Mouse (Mus musculus) heart, adult 8-10 months (tissue): ENCODE measurements around the gene Dennd1b. TPM values are rescaled to one million over a fixed set of nuclear protein-coding genes. Genes with fewer than 3 reads are reported as not detected.

ENCODE experiments used
- DNase-seq: peaks from one replicate; pipeline ENCODE4 v3.0.0; 2022; ENCODE audit warnings: low spot score
- total RNA-seq, 4 experiments: library from RNA; stranded (reverse); gene quantifications; 2 replicates each; pipeline ENCODE4 v1.2.4; 2022

Dennd1b gene
- total RNA-seq, 4 experiments from 2014 or later, result 22.2 to 25.7 (median 23.8) TPM

GRCm38 (mm10) chr1:138962266-138963101, 751 bp upstream of the Dennd1b start:
- DNase-seq, result no peak

- DNase-seq, result no peak
Observed at GRCm38 (mm10) chr1:138963868-138964458, 728 bp downstream of the Dennd1b start.

- DNase-seq, result no peak
Observed at GRCm38 (mm10) chr1:138965069-138965468, 1.8 kb downstream of the Dennd1b start.

DNA sequence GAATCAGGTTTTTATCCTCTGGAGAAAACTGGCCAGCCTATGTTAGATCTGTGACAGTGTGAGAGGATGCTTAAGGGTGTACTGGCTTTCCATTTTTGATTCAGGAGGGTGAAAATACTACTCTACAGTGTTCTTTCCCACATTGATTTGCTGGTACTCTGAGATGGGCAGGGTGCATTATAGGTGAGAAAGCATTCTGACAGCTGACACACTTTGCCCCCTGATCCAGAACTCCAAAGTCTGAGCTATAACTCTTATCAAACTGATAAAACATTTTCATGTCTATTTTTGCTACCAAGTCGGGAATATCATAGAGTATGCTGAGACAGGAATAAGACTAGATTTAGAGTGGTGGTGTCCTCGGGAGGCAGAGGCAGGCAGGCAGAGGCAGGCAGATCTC, 2.3 kb downstream of the Dennd1b start:
- DNase-seq, result no peak

DNA sequence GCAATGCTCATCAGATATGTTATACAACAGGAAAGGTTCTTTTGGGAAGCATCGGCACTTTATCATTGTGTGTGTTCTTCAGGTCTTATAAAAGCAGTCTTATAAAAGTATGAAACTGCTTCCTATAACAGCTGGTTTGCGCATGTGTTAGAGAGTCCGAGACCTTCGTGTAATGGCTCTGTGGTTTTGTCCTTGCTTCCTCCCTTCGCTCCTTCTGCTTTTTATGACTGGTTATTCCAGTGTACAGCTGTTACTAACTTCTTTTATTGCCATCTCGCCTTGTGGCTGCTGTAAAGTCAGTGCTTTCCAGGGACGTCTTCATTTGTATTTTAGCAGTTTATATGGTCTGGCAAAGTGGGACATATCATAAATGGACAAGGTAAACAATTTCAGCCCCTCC, 4.2 kb downstream of the Dennd1b start:
- DNase-seq, result no peak

GRCm38 (mm10) chr1:138970053-138970452, 6.8 kb downstream of the Dennd1b start:
- no peak for DNase-seq

DNA sequence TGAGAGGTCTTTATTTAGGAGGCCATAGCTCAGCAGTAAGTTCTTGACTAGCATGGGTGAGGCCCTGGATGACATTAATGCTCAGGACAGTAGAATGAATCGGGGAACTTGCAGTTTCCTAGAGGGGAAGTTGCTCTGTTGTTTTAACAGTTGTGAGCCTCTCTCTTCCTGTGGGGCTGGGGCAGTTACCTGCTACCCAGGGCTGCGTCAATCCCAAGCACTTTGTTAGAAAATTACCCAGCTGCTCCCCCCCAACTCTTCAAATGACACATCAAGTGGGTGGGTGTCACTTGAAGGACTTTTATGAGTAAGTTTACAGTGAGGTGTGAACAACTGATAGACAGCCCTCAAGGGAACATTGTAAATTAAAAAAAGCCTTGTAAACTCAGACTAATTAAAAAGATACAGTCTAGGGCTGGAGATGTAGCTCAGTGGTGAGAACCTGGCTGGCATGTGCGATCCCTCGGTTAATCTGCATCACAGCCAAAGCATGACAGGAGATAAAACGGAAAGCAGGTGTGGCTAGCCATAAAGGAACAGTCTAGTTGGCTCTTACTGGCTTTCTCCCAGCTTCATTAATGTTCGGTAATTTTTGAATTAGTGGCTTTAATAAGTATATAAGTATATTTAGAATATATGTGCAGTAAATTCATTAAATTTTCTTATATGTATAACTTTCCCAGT, 10.4 kb downstream of the Dennd1b start:
- no peak for DNase-seq

GRCm38 (mm10) chr1:138974836-138975235, 11.6 kb downstream of the Dennd1b start:
- no peak for DNase-seq

DNA sequence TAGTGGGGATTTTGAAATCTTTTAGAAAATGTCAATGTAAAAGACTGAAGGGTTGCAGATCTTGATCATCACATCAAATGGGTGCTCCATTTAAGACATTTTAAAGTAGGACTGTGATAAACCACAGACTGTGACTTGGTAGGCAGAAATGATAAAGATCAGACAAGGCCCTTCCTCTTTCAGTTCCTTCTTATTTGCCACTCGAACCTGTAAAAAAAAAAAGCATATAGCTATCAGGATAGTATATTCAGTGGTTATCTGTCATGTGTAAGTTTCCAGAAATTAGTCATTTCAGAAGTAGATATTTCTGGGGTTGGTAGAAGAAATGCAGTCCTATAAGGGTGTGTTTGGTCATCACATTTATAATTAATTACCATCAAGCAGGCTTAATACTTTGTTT, 12.7 kb downstream of the Dennd1b start:
- no peak for DNase-seq

DNA sequence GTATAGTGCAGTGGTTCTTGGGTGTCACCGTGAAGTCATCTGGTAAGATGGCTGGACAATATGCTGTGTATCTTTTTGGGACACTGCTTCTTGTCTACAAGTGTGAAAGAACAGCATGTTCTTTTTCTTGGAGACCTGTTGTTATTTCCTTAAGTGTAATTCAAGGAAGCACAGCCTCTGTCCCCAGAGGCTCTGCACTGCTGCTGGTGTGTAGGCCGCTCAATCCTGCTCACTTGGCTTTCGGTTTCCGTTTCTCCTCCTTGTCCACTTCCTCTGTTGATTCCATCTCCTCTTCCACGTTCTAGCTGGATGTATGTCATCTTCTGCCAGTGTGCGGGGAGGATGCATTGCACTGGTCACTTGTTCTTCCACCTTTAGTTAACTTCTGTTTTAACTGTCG, 19.0 kb downstream of the Dennd1b start:
- peak; percentile 81 for DNase-seq

DNA sequence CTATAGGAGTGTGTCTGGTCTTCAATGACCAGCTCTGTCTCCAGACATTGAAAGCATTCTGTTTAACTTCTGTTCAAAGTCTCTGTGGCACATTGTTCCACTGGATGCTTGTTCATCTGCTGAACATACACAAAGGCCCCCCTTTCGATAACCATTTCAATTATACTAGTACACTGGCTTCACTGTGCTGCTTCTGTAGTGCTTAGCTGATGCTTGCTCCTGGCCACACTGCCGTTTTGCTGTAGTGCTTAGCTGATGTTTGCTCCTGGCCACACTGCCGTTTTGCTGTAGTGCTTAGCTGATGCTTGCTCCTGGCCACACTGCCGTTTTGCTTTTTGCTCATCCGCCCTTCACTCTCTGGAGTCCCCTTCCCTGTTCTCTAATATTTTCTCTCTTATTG, 19.4 kb downstream of the Dennd1b start:
- DNase-seq, result no peak

DNA sequence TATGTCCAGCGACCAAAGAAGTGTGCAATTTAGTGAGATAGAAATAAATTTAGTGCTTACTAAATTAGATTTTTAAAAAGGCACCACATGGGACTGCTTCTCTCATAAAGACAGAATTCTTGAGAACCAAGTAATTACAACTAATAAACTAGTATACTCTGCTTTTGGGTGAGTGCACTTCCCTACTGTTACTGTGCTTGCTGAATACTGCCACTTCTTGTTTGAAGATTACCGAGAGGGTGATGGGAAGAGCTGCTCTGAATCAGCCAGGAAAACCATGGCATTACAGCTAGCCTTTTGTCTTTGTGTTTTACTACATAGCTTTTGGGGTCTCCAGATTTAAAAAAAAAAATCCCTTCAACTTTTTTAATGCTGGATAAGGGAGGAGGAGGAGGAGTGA, 19.8 kb downstream of the Dennd1b start:
- DNase-seq, result no peak

DNA sequence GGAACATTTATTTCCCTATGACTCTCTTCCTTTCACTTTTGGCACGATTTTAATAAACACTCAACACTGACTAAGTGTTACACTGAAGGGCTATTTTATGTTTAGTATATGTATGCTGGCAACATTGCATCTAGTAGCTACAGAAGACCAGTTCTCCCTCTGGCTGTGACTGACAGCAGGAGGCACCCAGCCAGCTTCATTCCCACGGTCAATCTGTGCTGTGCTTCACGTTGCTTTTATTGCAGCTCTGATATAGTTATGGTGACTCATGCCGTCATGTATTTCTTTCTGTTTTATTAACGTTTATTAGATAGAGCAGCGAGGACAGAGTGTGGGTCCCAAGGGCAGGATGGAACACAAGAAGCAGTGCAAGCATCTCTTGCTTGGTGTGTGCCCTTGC, 20.2 kb downstream of the Dennd1b start:
- DNase-seq, result peak; percentile 42

DNA sequence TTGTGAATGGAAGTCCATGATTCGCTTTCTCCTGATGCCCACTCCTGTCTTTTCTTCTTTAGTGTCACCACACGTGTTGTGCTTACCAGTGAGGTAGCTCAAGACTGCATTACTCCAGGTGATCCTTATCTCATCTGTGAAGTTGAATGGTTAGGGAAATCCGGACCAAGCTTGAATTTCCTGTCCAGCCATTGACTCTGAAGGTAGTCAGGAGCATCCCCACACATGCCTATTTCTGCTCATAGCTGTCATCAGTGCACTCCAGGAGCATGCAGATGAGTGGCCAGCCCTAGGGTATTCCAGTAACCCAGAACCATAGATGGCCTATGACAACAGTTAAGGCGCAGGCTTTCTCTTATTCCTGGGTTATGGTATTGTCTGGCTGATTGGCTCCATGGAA, 20.9 kb downstream of the Dennd1b start:
- peak; percentile 40 for DNase-seq

- peak; percentile 48 for DNase-seq
Observed at GRCm38 (mm10) chr1:138992384-138993138, 29.3 kb downstream of the Dennd1b start.

GRCm38 (mm10) chr1:138995621-138996380, 32.6 kb downstream of the Dennd1b start:
- DNase-seq, result no peak

GRCm38 (mm10) chr1:138996663-138997062, 33.4 kb downstream of the Dennd1b start:
- DNase-seq, result no peak

DNA sequence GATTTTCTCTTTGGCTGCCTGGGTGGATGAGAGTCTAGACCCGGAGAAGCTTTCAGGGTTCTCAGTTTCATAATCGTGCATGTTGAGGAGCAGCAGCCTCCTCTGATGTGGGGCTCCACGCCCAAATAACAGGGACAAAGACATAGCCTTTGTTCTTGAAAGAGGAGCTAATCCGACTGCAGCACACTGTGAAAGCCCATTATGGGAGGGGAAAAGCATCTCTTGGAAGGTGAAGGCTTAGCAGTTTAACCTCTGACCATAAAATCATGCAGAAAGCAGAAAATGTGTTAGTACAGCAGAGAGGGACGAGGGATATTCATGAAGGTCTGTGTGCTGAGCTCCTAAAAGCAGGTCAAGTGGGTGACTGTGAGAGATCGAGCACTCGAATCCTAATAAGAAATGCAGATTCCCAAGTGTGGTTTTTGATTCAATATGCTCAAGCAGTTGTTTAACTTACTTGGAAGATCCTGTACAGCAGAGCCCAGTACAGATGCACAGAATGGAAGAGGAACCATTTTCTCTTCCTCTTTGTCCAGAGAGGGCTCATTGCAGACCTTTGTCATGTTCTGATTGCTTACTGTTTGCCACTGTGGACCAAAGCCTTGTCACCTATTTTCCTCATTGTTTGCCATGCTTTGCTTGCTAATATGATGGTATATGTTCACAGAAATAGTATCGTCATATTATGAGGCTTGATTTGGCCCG, 37.6 kb downstream of the Dennd1b start:
- DNase-seq, result no peak

GRCm38 (mm10) chr1:139003503-139003902, 40.3 kb downstream of the Dennd1b start:
- DNase-seq, result no peak

DNA sequence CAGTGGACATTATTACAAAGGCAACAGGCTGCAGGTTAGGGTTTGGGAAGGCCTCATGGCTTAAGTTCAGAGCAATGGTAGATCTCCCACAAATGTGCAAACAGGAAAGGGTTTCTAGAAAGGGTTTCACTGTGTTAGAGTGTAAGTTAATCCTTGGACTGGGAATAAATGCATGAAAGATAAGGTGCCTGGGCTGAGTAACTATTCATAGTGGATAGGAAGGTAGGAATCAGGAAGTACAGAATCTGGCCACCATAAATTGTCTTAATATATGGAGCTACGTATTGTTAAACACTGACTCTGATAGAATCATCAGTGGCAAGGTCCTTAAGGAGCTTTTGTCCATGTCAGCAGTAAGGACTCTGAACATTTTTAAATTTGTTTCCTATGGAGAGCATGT, 42.8 kb downstream of the Dennd1b start:
- DNase-seq, result no peak

GRCm38 (mm10) chr1:139007475-139007874, 44.2 kb downstream of the Dennd1b start:
- no peak for DNase-seq
